Comparison of ENCODE assay signal across 7 mouse cellular contexts in genomic region chr9:86466990-86467870, GRCm38 (mm10). TPM values are rescaled to one million over a fixed set of nuclear protein-coding genes. Genes with fewer than 3 reads are reported as not detected.
DNase-seq lines count a peak whose midpoint lies in the region; ATAC-seq lines count a peak whose summit lies in the region.

Gene Dop1a, plus strand, starts transcription at chr9:86467154.

- peaks cover 7% of the 10 kb centered on the region; the same call in 1 of the 2 replicates for H3K4me1 ChIP-seq in intestine, embryonic 14.5 days (replicated peaks; ENCODE audit: control insufficient read depth, insufficient read depth, low read length)
- H3K4me1 ChIP-seq in midbrain, embryonic 11.5 days (ENCODE audit: control insufficient read depth, insufficient read depth, low read length), result peaks cover 3% of the 10 kb centered on the region; the same call in 1 of the 2 replicates

- H3K27ac ChIP-seq in intestine, embryonic 14.5 days (ENCODE audit: low read depth), result peak within 1 kb of the TSS; percentile 64
- H3K27ac ChIP-seq in midbrain, embryonic 11.5 days (ENCODE audit: low read depth, low read length), result no peak within 1 kb of the TSS

- intact Hi-C loops in gastrocnemius, postnatal 14 days (cut with DNase I; ENCODE audit: low total_unique reads), result loop anchor here (5.0 kb wide), 1 partner anchor 110 kb away; no protein-coding TSS in a partner anchor
- intact Hi-C loops in left cerebral cortex, postnatal 36 days (cut with DNase I), result loop anchor here (10.0 kb wide), 1 partner anchor 278 kb away; the partner anchor contains the start of gene Prss35

- no peaks in the 10 kb centered on the region for H3K27me3 ChIP-seq in intestine, embryonic 14.5 days (replicated peaks; ENCODE audit: control insufficient read depth, insufficient read depth, low read length)
- H3K27me3 ChIP-seq in midbrain, embryonic 11.5 days (ENCODE audit: control insufficient read depth, insufficient read depth, low read length), result peaks cover 7% of the 10 kb centered on the region; the same call in 1 of the 2 replicates

- peak within 1 kb of the TSS; percentile 80 for H3K4me3 ChIP-seq in intestine, embryonic 14.5 days (ENCODE audit: low read depth, low read length)
- H3K4me3 ChIP-seq in midbrain, embryonic 11.5 days (ENCODE audit: low read depth, low read length), result peak within 1 kb of the TSS; percentile 79

- under 1% methylated on average over 86 of the region's 93 CpGs for WGBS in intestine, embryonic 14.5 days
- under 1% methylated on average over 85 of the region's 93 CpGs for WGBS in midbrain, embryonic 11.5 days

- peak; percentile 93 for ATAC-seq in intestine, embryonic 14.5 days (replicated peaks; ENCODE audit: low FRiP score, low TSS enrichment, low read depth)
- peak; percentile 94 for ATAC-seq in midbrain, embryonic 11.5 days (ENCODE audit: low FRiP score)

- H3K9me3 ChIP-seq in intestine, embryonic 14.5 days (ENCODE audit: control insufficient read depth, low read length), result no peaks in the 10 kb centered on the region
- H3K9me3 ChIP-seq in midbrain, embryonic 11.5 days (ENCODE audit: control insufficient read depth, low read length), result no peaks in the 10 kb centered on the region

- H3K9ac ChIP-seq in intestine, embryonic 14.5 days (ENCODE audit: low read length), result peak within 1 kb of the TSS; percentile 77
- H3K9ac ChIP-seq in midbrain, embryonic 11.5 days (ENCODE audit: low read length), result peak within 1 kb of the TSS; percentile 80

- H3K4me2 ChIP-seq in intestine, embryonic 14.5 days (ENCODE audit: low read length), result peak within 1 kb of the TSS; percentile 67
- peak within 1 kb of the TSS; percentile 93 for H3K4me2 ChIP-seq in midbrain, embryonic 11.5 days

- peak; percentile 92 to 96 for DNase-seq in adrenal gland, adult 18-20 months (ENCODE audit: low spot score in 2 of 2)
- DNase-seq in embryo, embryonic 10.5 days (ENCODE audit: low spot score), result peak; percentile 91
- peak; percentile 93 for DNase-seq in gastrocnemius, postnatal 14 days
- DNase-seq in intestine, embryonic 14.5 days (ENCODE audit: low spot score), result peak; percentile 92
- DNase-seq in left cerebral cortex, postnatal 36 days (ENCODE audit: low spot score in 2 of 2), result peak; percentile 90 to 92
- peak; percentile 99 for DNase-seq in midbrain, embryonic 11.5 days (ENCODE audit: low spot score, missing footprints)
- peak; percentile 85 for DNase-seq in skeletal muscle tissue, adult 2 months (ENCODE audit: low read depth, low spot score)

- H3K36me3 ChIP-seq in intestine, embryonic 14.5 days (ENCODE audit: control insufficient read depth, insufficient read depth, low read length), result no peaks in the 10 kb centered on the region
- H3K36me3 ChIP-seq in midbrain, embryonic 11.5 days (ENCODE audit: control insufficient read depth, insufficient read depth, low read length), result no peaks in the 10 kb centered on the region

RNA-seq across cellular contexts. Expression of gene Dop1a, which starts in this region (rescaled TPM):
- total RNA-seq in adrenal gland, adult 18-20 months (2021), result 10 to 100 TPM; 20.4 to 22.5 TPM
- 10 to 100 TPM in 1 of 2 experiments, 1 to 10 TPM in 1; 9.2 to 11.4 TPM for total RNA-seq in gastrocnemius, postnatal 14 days (2021)
- polyA plus RNA-seq in intestine, embryonic 14.5 days (2014; fragmentation: Nextera tagmentation; extraction: Ambion mirVana), result 17.9 and 18.5 TPM in 2 replicates
- total RNA-seq in left cerebral cortex, postnatal 36 days (2021), result 10 to 100 TPM; 52.6 to 60.9 TPM
- polyA plus RNA-seq in midbrain, embryonic 11.5 days (2014; fragmentation: Nextera tagmentation; extraction: Ambion mirVana), result 14.5 and 15.3 TPM in 2 replicates
